Mouse (Mus musculus) right cerebral cortex, postnatal 4 days (tissue): ENCODE measurements around the gene Faim.

Experiments
- DNase-seq: peaks from one replicate; pipeline ENCODE4 v3.0.0-alpha.2; 2022

The Faim gene

GRCm38 (mm10) chr9:98985800-98986475, at the start of gene Faim:
Gene Faim, plus strand, starts transcription at chr9:98986373.
- DNase-seq = peak; percentile 100

GRCm38 (mm10) chr9:98939290-98939689, 46.9 kb upstream of the Faim start:
- DNase-seq = no peak

DNA sequence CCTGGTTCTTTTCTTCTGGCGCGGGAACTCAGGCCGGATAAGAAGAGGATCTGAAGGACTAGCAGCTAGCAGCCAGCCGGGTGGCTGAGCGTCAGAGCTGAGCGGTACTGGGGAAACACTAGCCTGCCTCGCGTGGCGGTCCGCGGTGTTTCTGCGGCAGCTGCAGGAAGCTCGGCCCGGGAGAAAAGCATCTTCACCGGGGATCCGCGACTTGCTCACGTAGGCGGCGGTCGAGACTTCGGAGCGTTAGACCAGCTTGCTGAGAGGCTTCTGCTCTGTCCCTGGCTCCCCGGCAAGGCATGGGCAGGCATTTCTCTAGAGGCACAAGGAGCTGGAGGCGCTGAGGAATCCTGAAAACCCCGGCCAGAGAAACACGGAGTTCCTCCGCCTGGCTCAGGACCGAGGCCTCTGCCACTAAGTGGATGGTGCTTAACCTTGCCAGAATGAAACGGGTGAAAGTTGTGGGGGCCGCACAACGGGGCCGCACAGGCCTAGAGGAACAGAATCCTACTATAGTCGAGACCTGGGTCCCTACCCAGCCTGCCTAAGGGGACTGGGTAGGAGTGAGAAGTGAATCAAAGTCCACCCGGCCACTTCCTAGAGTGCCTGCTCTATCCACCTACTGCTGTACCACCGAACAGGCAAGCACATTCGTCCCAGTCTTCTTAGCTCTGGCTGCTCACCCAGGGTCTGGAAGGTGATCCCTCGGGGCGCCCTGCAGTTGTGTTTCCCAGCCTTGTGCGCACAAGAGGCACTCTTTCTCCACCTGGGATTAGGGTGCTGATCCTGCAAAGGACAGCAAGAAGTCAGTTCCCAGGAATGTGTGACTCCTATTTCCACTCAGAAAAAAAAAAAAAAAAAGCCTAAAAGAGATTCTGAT, 33.8 kb upstream of the Faim start:
- peak; percentile 55 for DNase-seq

DNA sequence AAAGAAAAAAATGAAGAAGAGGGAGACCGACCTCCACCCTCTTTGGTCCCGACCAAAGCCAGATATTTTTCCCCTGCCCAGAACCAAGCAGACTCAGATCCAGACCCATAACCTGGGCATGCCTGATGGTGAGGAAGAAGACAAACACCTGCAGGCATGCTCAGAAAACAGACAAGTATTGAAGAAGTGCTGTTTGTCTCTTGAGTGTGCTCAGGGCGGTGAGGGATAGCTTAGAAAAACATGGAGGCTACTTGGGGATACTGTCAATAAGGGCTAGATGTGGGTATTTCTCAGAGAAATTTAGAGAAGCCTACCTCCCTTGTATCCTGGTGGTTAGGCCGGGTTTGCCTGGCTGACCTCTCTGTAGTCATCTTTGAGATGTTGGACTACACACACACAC, 32.9 kb upstream of the Faim start:
- DNase-seq = no peak

GRCm38 (mm10) chr9:98953830-98954229, 32.3 kb upstream of the Faim start:
- no peak for DNase-seq

DNA sequence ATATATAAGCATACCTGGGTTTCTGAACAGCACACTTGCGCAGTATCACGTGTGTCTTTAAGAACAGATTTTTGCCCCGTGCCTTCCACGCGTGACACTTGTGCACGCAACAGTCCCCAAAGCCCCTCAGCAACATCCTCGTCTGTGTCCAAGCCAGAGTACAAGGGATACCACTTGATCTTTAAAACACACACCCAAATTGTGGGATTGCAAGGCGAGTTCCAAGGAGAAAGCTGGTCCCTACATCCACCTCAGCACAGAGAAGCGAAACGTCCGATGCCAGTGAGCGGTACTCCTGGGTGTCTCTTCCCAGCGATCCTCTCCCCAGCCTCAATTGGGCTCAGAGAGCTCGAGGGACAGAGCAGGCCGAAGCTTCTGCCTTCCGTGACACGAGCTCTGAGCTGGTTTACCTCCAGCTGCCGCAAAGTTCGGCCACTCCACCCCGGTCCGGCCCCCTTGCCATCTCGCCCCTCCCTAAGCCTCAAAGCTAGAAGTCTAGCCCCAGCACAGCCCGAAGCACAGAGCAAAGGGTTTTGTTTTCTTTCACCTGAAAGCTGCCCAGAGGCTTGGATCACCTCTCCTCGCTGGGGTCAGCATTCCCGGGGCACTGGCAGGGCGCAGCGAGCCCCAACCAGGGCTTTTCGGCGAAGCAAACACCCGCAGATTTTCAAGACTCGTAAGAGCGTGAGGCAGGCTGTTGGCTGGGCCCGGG, 31.6 kb upstream of the Faim start:
- DNase-seq = no peak

- DNase-seq = no peak
Measured at GRCm38 (mm10) chr9:98955103-98955715, 31.0 kb upstream of the Faim start, which contains the start of gene Foxl2. Gene Foxl2, plus strand, starts transcription at chr9:98955288.

DNA sequence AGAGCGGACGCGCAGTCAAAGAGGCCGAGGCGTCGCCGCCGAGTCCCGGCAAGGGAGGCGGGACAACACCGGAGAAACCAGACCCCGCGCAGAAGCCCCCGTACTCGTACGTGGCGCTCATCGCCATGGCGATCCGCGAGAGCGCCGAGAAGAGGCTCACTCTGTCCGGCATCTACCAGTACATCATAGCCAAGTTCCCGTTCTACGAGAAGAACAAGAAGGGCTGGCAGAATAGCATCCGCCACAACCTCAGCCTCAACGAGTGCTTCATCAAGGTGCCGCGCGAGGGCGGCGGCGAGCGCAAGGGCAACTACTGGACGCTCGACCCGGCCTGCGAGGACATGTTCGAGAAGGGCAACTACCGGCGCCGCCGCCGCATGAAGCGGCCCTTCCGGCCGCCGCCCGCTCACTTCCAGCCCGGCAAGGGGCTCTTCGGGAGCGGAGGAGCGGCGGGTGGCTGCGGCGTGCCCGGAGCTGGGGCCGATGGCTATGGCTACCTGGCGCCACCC, 30.4 kb upstream of the Faim start:
- DNase-seq = no peak

DNA sequence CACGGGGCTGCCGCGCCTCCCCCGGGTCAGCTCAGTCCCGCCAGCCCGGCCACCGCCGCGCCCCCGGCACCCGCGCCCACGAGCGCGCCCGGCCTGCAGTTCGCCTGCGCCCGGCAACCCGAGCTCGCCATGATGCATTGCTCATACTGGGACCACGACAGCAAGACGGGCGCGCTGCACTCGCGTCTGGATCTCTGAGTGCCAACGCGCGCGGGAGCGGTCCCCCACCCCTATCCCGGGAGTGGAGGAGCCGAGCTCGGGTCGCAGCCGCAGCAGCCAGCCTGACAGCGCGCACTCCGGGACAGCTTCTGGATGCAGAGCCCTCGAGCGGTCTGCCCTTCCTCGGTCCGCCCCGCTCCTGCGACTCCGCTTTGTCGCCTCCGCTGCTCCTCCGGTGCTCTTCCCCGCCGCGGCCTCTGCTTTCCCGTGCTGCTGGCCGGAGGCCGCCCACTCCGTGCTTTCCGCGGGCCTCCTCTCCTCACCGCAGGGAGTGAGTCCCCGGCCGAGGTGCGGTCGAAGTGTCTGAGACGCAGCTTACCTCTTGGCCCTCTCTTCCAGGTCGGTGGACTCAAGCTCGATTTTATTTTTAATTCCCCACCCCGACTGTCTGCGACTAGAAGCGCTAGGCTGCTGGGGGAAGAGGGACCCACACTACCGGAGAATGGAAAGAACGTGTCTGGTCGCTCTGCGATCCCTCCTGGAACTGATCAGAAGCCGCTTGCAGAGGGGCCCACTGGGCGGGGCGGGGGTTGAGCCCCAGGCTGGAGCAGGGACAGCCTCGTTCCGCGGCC, 29.4 kb upstream of the Faim start:
- no peak for DNase-seq

- DNase-seq = no peak
Measured at GRCm38 (mm10) chr9:98957751-98958351, 28.3 kb upstream of the Faim start.

DNA sequence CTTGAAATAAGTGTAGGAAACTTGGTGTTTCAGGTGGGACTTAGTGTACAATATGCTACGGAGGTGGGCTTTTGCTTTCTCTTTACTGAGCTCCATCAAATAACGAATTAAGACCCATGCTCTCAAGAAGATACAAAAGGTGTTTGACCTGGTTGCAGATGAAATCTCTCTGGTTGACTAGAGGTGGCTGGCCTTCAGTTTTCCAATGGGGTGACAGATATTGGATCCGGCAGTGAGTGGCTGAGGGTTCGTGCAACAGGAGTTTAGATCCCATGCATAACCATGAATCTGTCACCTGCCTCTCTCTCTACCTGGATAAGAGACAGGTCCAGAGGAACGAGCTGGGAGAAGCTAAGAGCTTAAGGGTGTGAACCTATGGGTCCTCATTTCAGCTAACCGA, 27.5 kb upstream of the Faim start:
- no peak for DNase-seq

DNA sequence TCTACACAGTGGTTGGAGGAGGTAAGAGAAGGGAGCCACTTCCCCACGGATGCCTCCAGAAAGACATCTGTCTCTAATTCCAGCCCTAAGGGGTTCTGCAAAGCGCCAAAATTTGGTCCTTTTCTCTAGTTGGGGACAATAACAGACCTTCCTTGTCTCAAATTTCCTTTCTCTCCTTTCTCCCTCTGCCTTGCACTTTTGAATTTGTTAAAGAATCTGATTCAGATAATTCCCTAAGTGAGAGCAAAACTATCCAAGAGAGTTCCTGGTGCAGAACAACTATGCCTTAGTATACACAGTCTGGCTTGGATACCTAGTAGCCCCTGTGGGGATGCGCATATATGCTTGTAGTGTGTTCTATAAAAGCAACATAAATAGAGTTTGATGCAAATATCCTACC, 26.3 kb upstream of the Faim start:
- DNase-seq = no peak

- no peak for DNase-seq
Measured at GRCm38 (mm10) chr9:98960348-98960747, 25.8 kb upstream of the Faim start.

GRCm38 (mm10) chr9:98961591-98962477, 24.3 kb upstream of the Faim start:
- DNase-seq = no peak

DNA sequence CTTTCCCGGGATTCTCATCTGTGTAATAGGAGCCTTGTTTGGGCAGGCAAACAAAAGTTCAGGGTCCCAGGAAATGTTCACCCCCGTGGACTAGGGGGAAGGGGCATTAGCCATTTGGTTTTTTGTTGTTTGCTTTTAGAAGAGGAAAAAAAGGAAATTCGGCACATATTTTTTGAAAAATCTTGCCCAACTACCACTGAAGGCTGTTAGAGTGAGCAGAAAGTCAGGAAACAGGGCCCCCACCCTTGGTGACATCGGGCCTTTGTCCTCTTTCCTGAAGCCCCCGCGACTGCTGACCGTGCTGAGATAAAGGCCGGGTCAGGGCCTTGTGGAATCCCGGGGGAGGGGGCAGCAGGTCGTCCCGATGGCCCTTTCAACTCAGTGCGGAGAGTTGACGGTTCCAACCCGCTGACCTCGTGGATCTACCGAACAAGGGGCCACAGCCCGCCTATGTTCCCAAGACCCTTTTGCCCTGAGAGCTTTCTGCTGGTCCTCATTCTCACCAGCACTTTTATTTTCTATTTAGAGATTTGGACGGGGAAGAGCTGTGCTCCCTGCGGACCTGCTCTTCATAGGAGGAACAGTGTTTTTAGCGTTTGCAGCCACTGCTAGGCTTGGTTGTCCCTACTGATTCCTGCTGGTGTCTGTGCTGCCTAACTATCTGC, 23.6 kb upstream of the Faim start:
- DNase-seq = no peak

DNA sequence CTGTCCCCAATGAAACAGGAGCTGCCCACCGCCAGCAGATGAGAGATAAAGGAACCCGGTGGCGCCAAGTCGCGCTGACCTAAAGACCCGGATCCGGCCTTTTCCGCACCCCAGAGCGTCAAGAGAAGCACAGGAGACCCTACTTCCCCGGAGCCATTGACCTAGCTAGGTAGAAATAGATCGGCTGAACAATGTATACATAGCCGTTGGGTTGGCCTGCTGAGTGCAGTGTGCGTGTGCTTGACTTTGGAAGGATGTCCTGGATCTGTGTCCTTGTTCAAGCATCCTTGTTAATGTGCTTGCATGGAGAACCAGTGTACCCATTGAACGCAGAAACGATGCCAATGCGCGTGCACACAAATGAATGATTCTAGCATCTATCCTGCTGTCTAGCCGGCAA, 22.5 kb upstream of the Faim start:
- no peak for DNase-seq

GRCm38 (mm10) chr9:98965084-98965483, 21.1 kb upstream of the Faim start:
- DNase-seq = peak; percentile 60

- no peak for DNase-seq
Measured at GRCm38 (mm10) chr9:98973101-98973521, 13.1 kb upstream of the Faim start.

DNA sequence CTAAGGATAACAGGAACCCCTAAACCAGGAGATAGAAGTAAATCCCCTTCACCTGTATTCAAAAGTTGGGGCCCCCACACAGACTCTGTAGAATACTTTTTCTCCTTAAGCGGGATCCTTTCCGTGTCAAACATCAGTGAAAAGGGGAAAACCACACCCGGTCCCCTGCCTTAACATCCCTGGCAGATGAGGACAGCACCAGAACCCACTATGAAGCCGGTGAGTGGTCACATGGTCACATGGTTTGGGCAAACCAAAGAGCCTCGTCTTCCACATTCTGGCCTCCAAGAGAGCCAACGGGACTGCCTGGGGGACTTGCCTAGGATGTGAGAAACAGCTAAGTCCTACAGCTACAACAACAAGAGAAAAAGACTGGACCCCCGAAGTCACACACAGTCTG, 12.6 kb upstream of the Faim start:
- no peak for DNase-seq

GRCm38 (mm10) chr9:98974898-98975297, 11.3 kb upstream of the Faim start:
- DNase-seq = no peak
